Mouse (Mus musculus): ENCODE measurements around the gene Rack1.
"Not testable (repeated sequence)": the region's sequence is repeated elsewhere in the genome, so short reads cannot be mapped to it uniquely, and the experiment has no call there.

Rack1 gene

DNA sequence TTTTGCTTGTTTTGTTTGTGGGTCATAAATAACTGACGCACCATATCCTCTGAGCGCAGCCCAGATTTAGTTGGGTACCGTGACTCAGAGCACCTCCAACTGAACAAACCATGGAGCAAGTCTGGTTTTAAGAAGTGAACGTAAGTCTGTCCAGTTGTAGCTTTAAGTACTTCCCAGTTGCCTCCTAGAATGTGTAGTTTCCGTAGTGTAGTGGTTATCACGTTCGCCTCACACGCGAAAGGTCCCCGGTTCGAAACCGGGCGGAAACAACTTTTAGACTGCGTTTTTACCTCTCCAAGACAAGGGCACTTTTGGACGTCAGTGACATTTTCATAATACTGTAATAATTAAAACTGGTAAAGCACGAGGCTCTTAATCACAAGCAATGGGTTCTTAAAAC lies 18.2 kb downstream of the Rack1 start:
- DNase-seq (ENCODE audit: low spot score), result peak; percentile 91

DNA sequence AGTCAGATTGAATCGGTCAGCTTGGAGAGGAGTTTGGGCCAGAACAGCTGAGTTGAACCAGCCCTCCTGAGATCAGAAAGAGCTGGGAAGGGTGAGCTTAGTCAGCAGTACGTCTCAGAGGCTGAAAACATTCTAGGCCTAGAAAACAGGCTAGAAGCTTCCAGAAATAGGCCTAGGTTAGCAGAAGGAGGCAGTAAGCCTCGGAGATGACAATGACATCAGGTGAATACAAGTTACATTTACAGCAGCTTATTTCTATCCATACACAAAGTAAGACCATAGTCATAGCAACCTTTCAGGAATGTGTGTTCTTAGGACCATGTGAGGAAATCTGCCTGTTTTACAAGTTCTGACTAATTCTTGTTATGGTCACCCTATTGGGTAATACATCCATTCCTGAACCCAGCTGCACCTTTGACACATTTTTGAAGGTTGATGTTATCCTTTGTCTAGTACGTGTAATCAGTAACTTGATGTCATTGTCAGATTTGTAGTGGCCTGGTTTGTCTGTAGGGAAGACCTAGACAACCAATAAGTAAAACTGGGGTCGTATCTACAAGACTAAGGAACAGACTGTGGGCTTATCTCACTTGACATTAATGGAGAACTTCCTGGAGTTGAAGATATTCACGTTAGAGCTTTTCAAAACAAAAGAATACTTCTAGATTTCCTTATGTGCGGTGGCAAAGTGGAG lies 19.6 kb downstream of the Rack1 start:
- no peak for DNase-seq (ENCODE audit: low spot score)

DNA sequence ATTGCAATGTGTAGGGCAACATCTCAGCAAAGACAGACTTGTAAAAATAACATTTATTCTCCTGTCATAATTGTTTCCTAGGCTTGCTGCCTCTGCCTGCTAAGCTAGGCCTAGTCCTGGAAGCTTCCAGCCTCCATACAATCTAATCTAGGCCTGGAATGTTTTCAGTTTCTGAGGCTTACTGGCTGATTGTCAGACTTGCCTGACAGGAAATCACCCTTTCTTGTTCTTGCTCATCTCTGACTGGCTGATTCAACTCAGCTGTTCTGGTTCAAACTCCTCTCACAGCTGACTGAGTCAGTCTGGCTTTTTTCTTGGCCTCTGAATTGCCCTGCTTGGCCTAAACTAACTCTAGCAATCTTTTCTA lies 20.2 kb downstream of the Rack1 start:
- no peak for DNase-seq (ENCODE audit: low spot score)

DNA sequence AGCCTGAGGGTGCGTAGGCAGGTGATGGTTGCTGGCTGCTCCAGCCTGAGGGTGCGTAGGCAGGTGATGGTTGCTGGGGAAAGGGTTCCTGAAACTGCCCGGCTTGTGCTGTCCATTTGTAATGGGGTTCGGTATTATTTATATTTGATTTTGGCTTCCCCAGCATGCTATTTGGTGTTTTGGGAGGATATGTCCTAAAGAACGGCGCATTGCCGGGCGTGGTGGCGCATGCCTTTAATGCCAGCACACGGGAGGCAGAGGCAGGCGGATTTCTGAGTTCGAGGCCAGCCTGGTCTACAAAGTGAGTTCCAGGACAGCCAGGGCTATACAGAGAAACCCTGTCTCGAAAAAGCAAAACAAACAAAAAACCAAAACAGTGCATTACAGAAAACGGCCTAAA lies 21.2 kb downstream of the Rack1 start:
- DNase-seq (ENCODE audit: low spot score), result not testable (repeated sequence)

DNA sequence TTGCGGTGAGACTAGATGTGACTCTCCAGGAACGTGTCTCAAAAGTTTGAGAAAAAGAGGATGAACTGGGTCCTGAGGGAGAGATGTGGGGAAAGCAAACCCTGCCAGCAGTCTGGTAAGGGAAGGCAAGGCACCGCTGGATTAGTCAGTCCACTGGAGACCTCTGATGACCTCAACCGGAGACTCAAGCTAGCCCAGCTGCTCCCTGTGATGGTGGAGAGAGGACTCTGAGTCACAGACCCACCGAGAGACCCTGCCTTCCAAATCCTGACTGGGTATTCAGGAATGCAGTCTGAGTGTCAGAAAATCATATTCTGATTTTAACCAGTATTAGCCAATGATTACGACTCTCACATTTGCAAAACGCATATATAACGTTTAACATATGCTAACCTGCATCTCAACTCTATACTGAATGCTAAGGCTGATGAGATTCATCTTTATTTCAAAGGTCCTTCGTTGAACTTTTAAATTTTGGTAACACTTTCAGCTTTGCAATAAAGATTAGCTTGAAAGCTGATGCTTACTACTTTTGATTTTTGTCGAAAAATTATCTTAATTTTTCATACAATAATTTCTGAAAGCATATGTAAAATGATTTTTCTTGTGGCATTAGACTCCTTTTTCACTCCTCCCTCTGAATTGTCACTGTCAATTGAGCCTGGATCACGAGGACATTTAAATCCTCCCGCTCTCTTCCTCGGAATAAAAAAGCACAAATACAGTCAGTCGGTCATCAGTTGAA lies 22.8 kb downstream of the Rack1 start:
- no peak for DNase-seq (ENCODE audit: low spot score)

DNA sequence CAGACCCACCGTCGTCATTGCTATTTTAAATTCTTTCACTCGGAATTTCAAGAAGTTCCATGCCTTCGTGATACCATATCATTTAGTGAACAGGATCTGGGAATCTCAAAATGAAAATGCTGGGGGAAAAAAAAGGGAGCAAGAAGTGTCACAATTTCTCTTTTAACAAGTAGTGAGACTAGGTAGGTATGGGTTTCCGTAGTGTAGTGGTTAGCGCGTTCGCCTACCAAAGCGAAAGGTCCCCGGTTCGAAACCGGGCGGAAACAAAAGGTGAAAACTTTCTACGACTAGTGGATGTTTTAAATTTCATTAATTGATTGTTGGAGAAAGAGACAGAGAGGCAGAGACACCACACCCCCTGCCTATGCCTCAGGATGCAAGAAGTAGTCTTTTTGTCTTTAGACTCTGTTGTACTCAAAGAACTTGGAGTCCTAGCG lies 23.4 kb downstream of the Rack1 start:
- DNase-seq (ENCODE audit: low spot score), result peak; percentile 87

DNA sequence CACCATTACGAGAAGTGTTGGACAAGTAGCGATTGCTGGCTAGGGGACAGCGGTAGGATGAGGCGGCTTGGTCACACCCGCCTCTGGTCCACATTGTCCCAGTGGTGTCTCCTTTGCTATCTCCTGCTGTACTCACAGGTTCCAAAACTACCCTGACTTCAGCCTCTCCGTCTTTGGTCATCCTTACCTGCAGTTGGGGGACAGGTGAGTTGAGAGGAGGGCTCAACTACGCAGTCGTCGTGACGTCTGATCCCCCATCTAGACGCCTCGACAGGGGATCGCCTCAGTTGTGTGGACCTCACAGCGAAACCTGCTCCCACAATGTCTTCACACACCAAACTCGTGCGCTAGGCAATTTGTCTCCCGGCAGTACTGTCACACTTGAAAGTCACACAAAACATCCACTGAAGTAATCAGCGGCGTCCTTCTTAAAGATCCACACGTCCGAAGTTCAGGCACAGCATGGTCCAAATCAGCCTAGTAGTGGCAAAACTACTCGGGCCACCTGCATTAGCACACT lies 24.2 kb downstream of the Rack1 start:
- no peak for DNase-seq (ENCODE audit: low spot score)

DNA sequence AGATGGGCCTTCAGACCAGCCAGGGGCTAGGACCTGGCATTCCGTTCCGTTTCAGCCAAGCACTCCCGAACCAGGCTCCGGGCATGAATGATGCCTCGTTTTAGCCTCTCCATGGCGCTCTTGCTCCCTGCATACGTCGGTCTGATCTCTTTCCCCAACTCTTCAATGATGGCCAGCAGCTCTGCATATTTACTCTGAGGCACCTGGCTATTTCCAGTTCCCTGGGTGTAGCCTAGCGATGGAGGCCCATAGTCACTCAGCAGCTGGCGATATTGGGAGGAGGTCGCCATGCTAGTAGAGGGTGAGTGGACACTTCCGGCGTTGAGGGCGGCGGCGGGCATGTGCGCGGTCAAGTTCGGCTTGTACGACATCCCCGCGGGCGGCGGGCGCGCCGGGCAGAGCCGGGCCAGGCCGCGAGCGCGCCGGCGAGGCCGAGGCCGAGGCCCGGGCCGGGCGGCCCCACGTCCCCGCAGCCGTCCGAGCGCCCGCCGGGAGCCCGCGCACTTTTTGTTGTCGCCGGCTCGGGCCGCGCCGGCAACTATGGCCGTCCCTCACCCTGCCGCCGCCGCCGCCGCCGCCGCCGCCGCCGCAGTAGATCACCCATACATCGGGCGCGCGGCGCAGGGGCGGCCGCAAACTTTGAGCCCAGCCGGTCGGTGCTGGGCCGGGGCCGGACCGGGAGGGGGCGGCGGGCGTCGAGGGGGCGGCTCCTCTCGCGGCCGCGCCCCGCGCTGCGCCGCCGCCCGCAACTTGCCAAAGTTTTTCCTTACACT lies 26.0 kb downstream of the Rack1 start, which contains the start of the genes Trim7 and Gm12184:
Trim7 (plus strand) TSS at position 162 of the 773 bp plus-strand sequence.
Gm12184 (minus strand) TSS at position 677 of the 773 bp plus-strand sequence.
- DNase-seq (ENCODE audit: low spot score), result not testable (repeated sequence)

DNA sequence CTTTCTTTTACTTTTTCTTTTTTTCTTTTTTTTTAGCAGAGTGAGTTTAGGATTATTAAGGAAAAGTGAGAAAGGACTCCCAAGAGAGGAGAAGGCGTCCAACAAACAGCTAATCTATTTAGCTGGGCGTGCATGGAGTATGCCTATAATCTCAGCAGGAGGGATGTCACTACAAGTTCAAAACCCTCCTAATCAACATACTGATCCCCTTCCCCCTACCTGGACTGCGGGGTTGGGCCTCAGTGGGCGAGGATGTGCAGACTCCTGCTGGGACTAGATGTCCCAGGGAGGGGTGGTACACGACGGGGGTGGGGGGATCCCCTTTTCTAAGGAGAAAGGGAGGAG lies 26.6 kb downstream of the Rack1 start:
- peak; percentile 32 for DNase-seq (ENCODE audit: low spot score)

DNA sequence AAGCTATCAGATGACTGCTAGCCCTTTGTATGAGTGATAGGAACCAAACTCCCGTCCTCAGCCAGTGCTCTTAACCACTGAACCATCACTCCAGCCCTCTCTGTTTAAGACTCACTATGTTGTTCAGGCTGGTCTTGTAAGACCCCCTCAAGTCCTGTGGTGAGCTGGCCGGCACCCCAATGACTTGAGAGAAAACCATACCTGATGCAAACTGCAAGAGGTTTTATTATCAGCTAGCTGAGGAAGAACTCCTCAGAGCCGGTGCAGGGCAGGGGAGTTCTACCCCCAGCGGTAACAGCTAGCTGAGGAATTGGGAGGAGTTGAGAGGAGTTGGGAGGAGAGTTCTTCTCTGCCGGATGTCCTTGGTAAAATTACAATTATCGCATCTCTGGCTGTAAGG lies 27.8 kb downstream of the Rack1 start:
- no peak for DNase-seq (ENCODE audit: low spot score)

DNA sequence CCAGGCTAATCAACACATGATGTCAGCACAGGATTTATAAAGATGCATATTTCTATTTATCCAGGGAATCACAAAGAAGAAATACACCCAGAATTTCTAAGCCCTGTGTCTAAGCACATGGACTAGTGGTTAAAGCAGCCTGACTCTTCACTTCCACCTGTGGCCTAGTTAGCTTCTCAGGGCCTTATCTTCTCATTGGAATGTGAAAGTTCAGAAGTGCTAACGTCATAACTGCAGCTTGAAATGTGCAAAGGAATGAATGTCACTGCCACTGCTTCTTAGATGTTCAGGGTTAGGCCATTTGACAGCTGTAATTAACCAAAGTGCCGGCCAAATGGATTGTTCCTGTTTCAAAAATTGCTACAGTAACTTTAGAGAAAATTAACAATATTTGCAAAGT lies 30.1 kb downstream of the Rack1 start:
- DNase-seq (ENCODE audit: low spot score), result no peak

DNA sequence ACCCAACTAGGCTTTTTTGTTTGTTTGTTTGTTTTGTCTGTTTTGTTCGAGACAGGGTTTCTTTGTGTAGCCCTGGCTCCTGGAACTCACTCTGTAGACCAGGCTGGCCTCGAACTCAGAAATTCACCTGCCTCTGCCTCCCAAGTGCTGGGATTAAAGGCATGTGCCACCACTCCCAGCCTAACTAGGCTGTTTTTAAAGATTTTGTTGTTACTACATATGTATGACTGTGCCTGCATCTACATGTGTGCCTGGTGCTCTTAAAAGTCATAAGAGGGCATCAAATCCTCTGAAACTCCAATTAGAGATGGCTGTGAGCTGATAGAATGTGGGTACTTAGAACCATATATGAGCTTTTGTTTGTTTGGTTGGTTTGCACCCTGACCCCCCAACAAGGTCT lies 31.1 kb downstream of the Rack1 start:
- DNase-seq (ENCODE audit: low spot score), result no peak

DNA sequence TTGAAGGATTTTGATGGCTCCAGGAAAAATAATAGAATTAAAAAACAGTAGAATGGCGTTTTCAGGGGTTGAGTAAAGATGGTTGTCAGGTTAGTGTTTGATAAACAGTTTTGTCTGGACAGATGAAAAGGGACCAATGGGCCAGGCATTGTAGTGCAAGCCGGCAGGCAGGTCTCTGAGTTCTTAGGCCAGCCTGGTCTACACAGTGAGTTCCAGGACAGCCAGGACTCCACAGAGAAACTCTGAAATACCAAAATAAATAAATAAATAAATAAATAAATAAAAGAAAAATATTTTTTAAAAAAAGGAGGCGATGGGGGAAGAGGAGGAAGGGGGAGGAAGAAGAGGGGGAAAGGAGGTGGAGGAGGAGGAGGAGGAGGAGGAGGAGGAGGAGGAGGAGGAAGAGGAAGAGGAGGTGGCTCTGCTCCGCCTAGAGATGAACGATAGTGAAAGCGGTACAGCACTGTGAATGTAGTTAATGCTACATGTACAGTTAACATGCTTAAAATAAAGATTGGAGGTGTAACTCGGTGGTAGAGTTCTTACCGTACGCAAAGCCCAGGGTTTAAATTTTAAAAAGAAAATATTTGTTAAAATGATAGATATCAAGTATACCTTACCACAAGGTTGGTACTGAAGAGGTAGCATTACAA lies 33.1 kb downstream of the Rack1 start:
- no peak for DNase-seq (ENCODE audit: low spot score)

DNA sequence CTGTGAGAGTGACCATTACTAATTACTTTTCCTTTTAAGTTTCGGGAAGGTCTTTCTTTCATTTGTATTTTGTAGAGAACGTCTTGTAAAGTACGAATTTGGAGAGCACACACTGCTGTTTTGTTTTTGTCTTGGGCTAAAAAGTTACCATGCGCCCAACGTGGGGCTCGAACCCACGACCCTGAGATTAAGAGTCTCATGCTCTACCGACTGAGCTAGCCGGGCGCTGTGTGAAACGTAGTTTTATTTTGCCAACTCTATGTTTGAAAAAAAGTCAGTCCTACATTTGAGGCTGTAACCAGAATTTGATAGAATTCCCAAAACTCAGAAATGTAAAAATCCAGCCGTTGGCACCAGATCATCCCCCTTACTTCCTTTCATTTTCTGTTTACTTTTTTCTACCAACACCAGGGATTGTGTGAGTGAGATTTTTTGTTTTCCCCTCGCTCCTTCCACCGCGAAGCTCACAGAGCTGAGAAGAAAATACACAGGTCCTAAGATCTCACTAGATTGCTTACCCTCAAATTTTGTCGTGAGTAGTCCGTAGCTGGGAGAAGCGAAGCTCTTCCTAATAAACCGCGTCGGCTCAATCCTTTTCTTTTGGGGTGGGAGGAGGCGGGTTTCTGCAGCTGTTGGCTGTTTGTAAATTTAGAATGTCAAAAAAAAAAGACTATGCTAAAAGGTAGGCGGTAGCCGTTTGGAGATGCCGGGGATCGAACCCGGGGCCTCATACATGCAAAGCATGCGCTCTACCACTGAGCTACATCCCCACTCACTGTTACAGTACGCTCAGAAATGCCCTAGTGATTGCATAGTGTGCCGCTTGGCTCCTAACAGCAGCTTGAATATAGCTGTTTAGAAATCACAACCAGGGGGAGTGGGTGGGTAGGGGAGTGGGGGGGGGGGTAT lies 33.9 kb downstream of the Rack1 start:
- peak; percentile 91 for DNase-seq (ENCODE audit: low spot score)

DNA sequence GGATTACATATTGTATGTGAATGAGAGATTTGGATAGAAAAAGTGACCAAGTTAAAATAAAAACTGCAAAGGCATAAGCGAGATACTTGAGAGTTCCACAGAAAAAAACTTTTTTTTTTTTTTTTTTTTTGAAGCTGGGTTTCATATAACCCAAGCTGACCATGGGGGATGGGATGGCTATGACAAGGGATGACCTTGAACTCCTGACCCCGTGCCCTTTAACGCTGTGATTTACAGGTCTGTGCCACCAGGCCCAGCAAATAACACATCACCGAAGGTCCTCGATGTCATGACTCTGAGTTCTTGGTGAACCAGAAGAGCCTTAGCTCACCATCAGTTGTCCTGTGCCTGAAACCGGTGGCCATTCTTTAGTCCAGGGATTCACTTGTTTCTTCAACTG lies 35.8 kb downstream of the Rack1 start:
- no peak for DNase-seq (ENCODE audit: low spot score)

DNA sequence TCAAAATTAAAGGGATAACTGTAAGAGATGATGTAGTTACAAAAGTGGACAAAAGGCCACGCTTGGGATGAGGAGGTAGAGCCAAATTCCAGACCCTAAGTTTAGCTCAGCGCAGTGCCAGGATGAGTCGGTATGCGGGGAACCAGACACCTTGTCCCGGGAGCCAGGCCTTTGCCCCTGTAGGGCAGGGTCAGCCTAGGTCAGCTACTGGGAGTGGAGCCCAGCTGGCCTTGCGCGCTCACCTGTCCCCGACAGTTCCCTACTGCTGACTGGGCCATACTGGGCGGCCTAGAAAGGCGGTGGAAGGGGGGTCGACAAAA lies 36.8 kb downstream of the Rack1 start:
- no peak for DNase-seq (ENCODE audit: low spot score)

DNA sequence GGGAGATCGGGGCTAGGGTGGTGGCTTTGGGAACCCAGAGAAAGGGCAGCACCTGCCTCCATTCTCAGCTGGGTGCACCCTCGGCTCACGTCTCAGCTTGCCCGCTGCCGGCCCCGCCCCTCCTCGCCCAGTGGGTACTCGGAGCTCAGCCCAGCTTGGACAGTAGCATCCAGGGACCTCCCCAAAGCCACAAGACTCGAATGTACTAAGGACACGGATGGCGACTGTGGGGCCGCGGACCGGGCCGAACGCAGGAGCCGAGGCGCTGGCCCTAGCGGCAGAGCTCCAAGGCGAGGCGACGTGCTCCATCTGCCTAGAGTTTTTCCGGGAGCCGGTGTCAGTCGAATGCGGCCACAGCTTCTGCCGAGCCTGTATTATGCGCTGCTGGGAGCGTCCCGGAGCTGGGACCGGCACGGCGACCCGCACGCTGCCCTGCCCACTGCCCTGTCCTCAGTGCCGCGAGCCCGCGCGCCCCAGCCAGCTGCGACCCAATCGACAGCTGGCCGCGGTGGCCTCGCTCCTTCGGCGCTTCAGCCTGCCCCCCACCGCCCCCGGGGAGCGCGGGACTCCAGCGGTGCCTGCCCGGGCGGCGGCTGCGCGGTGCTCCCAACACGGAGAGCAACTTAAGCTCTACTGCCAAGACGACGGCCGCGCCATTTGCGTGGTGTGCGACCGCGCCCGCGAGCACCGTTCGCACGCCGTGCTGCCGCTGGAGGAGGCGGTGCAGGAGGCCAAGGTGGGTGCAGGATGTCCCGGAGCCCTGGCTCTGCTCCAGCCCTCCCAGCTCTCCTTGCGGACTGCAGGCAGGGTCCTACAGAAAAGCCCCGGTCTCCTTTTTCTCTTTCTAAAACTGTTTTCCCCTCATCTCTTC lies 37.4 kb downstream of the Rack1 start:
- peak; percentile 40 for DNase-seq (ENCODE audit: low spot score)

DNA sequence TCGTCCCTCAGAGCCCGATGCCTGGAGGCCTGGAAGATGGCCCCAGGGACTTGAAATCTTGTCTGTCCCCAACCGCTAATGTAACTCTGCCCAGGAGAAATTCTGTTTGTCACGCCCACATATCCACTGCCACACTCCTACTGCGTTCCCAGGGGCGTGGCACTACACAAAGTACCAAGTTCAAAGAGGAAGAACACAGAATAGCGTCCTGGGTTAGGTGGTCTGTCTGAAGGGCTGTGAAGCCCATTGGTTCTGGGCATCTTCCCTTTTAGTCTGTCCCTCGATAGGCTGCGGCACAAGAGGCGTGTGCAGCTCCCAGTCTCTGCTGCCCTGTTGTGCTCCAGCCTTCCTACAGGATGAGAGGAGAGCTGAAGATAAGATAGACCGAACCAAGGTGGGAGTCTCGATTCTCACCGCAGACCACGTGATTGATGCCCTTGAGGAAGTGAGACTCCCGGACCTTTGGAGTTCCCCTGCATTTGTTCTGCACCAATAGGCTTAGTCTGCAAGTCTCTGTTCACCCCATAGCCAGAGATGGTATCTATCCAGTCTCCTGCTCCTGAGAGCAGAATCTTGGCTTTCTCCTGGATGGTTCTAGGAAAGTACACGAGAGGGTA lies 38.2 kb downstream of the Rack1 start:
- DNase-seq (ENCODE audit: low spot score), result peak; percentile 28

DNA sequence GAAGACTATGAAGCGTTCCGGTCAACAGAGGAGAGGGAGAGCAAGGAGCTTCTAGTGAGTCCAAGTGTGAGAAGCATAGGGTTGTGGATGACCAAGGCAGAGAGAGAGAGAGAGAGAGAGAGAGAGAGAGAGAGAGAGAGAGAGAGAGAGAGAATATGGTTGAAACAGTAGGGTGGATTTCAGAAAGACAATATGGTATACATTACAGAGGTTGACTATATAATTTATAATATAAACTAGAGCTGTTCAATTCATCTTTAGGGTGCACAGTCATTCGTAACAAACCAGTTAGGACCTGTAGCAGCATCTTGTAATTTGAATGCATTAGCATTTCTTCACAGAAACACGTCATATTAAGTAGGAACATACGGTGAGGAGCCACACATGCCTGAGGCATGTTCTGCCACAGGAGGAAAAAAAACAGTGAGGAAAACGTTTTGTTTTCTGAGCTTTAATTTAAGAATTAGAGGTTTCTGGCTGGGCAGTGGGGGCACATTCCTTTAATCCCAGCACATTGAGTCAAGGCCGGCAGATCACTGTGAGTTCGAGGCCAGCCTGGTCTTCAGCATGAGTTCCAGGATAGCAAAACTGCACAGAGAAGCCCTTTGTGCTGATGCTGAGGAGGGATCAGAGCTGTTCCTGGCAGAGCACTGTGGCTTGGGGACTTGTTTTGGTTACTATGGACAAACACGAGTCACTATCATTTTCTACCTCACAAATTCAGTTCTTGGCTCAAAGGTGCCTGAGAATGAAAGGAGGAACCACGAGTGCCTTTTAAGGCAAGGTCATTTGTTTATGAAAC lies 38.9 kb downstream of the Rack1 start:
- DNase-seq (ENCODE audit: low spot score), result no peak

All from yolk sac, embryonic 10.5 days (tissue).